Mouse (Mus musculus): ENCODE data around the gene Slc35b4. TPM values are rescaled to one million over a fixed set of nuclear protein-coding genes. Genes with fewer than 3 reads are reported as not detected.

Slc35b4 gene
- polyA plus RNA-seq (2016; fragmentation: Nextera tagmentation; extraction: Ambion mirVana), result 42.6 and 43.6 TPM in 2 replicates

GRCm38 (mm10) chr6:34176864-34177247, at the start of gene Slc35b4:
TSS of gene Slc35b4 (minus strand) at chr6:34177111.
- Histone ChIP-seq H3K4me3 (peak within 1 kb of the TSS; percentile 88), H3K36me3 (replicated peaks) (peaks cover 6% of the 10 kb centered on the region; the same call in 1 of the 2 replicates)
- 2% methylated on average over 29 of the region's 29 CpGs for WGBS

GRCm38 (mm10) chr6:34225004-34225599, 48.2 kb upstream of the Slc35b4 start:
- DNase-seq (ENCODE audit: low spot score), result no peak
- 95% methylated on average over 3 of the region's 3 CpGs for WGBS
- peaks cover 5% of the 10 kb centered on the region; the same call in 1 of the 2 replicates for H3K27me3 ChIP-seq (replicated peaks; ENCODE audit: low read depth, poor library complexity, severe bottlenecking)

More at GRCm38 (mm10) chr6:34176864-34177247, at the start of gene Slc35b4:
- H3K27ac ChIP-seq (replicated peaks), result peak within 1 kb of the TSS; percentile 90
- H3K4me1 ChIP-seq, result peaks cover 9% of the 10 kb centered on the region
- no peaks in the 10 kb centered on the region for H3K27me3 ChIP-seq (replicated peaks; ENCODE audit: low read depth, poor library complexity, severe bottlenecking)
- no peaks in the 10 kb centered on the region for H3K9me3 ChIP-seq
- peak; percentile 96 for DNase-seq (ENCODE audit: low spot score)

GRCm38 (mm10) chr6:34216450-34217319, 39.8 kb upstream of the Slc35b4 start:
- WGBS, result 63% methylated on average over 9 of the region's 9 CpGs
- H3K9me3 ChIP-seq, result no peaks in the 10 kb centered on the region
- no peak for DNase-seq (ENCODE audit: low spot score)
- H3K4me1 ChIP-seq, result no peaks in the 10 kb centered on the region
- no peak overlapping the region for H3K4me3 ChIP-seq
- no peak overlapping the region for H3K27ac ChIP-seq (replicated peaks)
- no peaks in the 10 kb centered on the region for H3K27me3 ChIP-seq (replicated peaks; ENCODE audit: low read depth, poor library complexity, severe bottlenecking)
- H3K36me3 ChIP-seq (replicated peaks), result no peaks in the 10 kb centered on the region

More at GRCm38 (mm10) chr6:34225004-34225599, 48.2 kb upstream of the Slc35b4 start:
- H3K36me3 ChIP-seq (replicated peaks), result no peaks in the 10 kb centered on the region
- H3K27ac ChIP-seq (replicated peaks), result no peak overlapping the region
- no peaks in the 10 kb centered on the region for H3K4me1 ChIP-seq
- H3K4me3 ChIP-seq, result no peak overlapping the region
- H3K9me3 ChIP-seq, result peaks cover 5% of the 10 kb centered on the region; the same call in 1 of the 2 replicates

- Histone ChIP-seq H3K27ac (replicated peaks) (no peak overlapping the region; the same call in 1 of the 2 replicates), H3K9me3 (no peaks in the 10 kb centered on the region), H3K36me3 (replicated peaks) (no peaks in the 10 kb centered on the region), H3K4me1 (peaks cover 9% of the 10 kb centered on the region; the same call in 1 of the 2 replicates), H3K4me3 (no peak overlapping the region), H3K27me3 (replicated peaks; ENCODE audit: low read depth, poor library complexity, severe bottlenecking) (no peaks in the 10 kb centered on the region)
- DNase-seq (ENCODE audit: low spot score), result peak; percentile 15
- 71% methylated on average over 3 of the region's 3 CpGs for WGBS
These were observed 28.8 kb upstream of the Slc35b4 start for GRCm38 (mm10) chr6:34205754-34206153.

- H3K4me3 ChIP-seq, result no peak overlapping the region
- H3K27ac ChIP-seq (replicated peaks), result no peak overlapping the region; the same call in 1 of the 2 replicates
- no peaks in the 10 kb centered on the region for H3K27me3 ChIP-seq (replicated peaks; ENCODE audit: low read depth, poor library complexity, severe bottlenecking)
- DNase-seq (ENCODE audit: low spot score), result peak; percentile 41
- no peaks in the 10 kb centered on the region for H3K9me3 ChIP-seq
- peaks cover 9% of the 10 kb centered on the region; the same call in 1 of the 2 replicates for H3K4me1 ChIP-seq
- 70% methylated on average over 8 of the region's 8 CpGs for WGBS
- H3K36me3 ChIP-seq (replicated peaks), result no peaks in the 10 kb centered on the region
These were observed 28.2 kb upstream of the Slc35b4 start for GRCm38 (mm10) chr6:34204971-34205572.

GRCm38 (mm10) chr6:34203503-34203902, 26.6 kb upstream of the Slc35b4 start:
- no peak overlapping the region for H3K27ac ChIP-seq (replicated peaks)
- H3K27me3 ChIP-seq (replicated peaks; ENCODE audit: low read depth, poor library complexity, severe bottlenecking), result no peaks in the 10 kb centered on the region
- peaks cover 9% of the 10 kb centered on the region; the same call in 1 of the 2 replicates for H3K4me1 ChIP-seq
- no peak overlapping the region for H3K4me3 ChIP-seq
- DNase-seq (ENCODE audit: low spot score), result no peak
- no peaks in the 10 kb centered on the region for H3K36me3 ChIP-seq (replicated peaks)
- H3K9me3 ChIP-seq, result no peaks in the 10 kb centered on the region
- 75% methylated on average over 7 of the region's 7 CpGs for WGBS

GRCm38 (mm10) chr6:34194981-34195380, 18.1 kb upstream of the Slc35b4 start:
- no peak overlapping the region for H3K27ac ChIP-seq (replicated peaks)
- H3K9me3 ChIP-seq, result 0 out of 2 replicates have a peak, but pooled peaks cover 6% of the 10 kb centered on the region
- 94% methylated on average over 1 of the region's 1 CpGs for WGBS
- H3K4me1 ChIP-seq, result no peaks in the 10 kb centered on the region
- no peak for DNase-seq (ENCODE audit: low spot score)
- H3K36me3 ChIP-seq (replicated peaks), result no peaks in the 10 kb centered on the region
- H3K4me3 ChIP-seq, result no peak overlapping the region
- no peaks in the 10 kb centered on the region for H3K27me3 ChIP-seq (replicated peaks; ENCODE audit: low read depth, poor library complexity, severe bottlenecking)

- Histone ChIP-seq H3K4me1 (no peaks in the 10 kb centered on the region), H3K27ac (replicated peaks) (no peak overlapping the region), H3K27me3 (replicated peaks; ENCODE audit: low read depth, poor library complexity, severe bottlenecking) (no peaks in the 10 kb centered on the region), H3K4me3 (no peak overlapping the region), H3K9me3 (0 out of 2 replicates have a peak, but pooled peaks cover 6% of the 10 kb centered on the region), H3K36me3 (replicated peaks) (no peaks in the 10 kb centered on the region)
- 56% methylated on average over 12 of the region's 12 CpGs for WGBS
- DNase-seq (ENCODE audit: low spot score), result peak; percentile 71
These were observed 17.0 kb upstream of the Slc35b4 start for GRCm38 (mm10) chr6:34193708-34194475.

GRCm38 (mm10) chr6:34191401-34191800, 14.5 kb upstream of the Slc35b4 start:
- H3K9me3 ChIP-seq, result 0 out of 2 replicates have a peak, but pooled peaks cover 6% of the 10 kb centered on the region
- H3K27ac ChIP-seq (replicated peaks), result no peak overlapping the region
- no peak for DNase-seq (ENCODE audit: low spot score)
- H3K27me3 ChIP-seq (replicated peaks; ENCODE audit: low read depth, poor library complexity, severe bottlenecking), result no peaks in the 10 kb centered on the region
- no peak overlapping the region for H3K4me3 ChIP-seq
- no peaks in the 10 kb centered on the region for H3K4me1 ChIP-seq
- H3K36me3 ChIP-seq (replicated peaks), result no peaks in the 10 kb centered on the region
- 89% methylated on average over 8 of the region's 8 CpGs for WGBS

- no peak overlapping the region for H3K4me3 ChIP-seq
- H3K9me3 ChIP-seq, result 0 out of 2 replicates have a peak, but pooled peaks cover 3% of the 10 kb centered on the region
- DNase-seq (ENCODE audit: low spot score), result no peak
- 91% methylated on average over 3 of the region's 3 CpGs for WGBS
- H3K4me1 ChIP-seq, result no peaks in the 10 kb centered on the region
- H3K27me3 ChIP-seq (replicated peaks; ENCODE audit: low read depth, poor library complexity, severe bottlenecking), result no peaks in the 10 kb centered on the region
- no peak overlapping the region for H3K27ac ChIP-seq (replicated peaks)
- H3K36me3 ChIP-seq (replicated peaks), result no peaks in the 10 kb centered on the region
These were observed 12.6 kb upstream of the Slc35b4 start for GRCm38 (mm10) chr6:34189494-34189893.

GRCm38 (mm10) chr6:34187986-34188599, 11.2 kb upstream of the Slc35b4 start:
- H3K9me3 ChIP-seq, result 0 out of 2 replicates have a peak, but pooled peaks cover 3% of the 10 kb centered on the region
- no peaks in the 10 kb centered on the region for H3K36me3 ChIP-seq (replicated peaks)
- no peak overlapping the region for H3K4me3 ChIP-seq
- DNase-seq (ENCODE audit: low spot score), result no peak
- H3K27me3 ChIP-seq (replicated peaks; ENCODE audit: low read depth, poor library complexity, severe bottlenecking), result no peaks in the 10 kb centered on the region
- H3K27ac ChIP-seq (replicated peaks), result no peak overlapping the region
- no peaks in the 10 kb centered on the region for H3K4me1 ChIP-seq
- WGBS, result 48% methylated on average over 7 of the region's 7 CpGs
